Mouse (Mus musculus): ENCODE results near the gene Cux1. TPM values are rescaled to one million over a fixed set of nuclear protein-coding genes. Genes with fewer than 3 reads are reported as not detected.

Gene Cux1
- polyA plus RNA-seq, 1 experiment: 39.7 TPM

DNA sequence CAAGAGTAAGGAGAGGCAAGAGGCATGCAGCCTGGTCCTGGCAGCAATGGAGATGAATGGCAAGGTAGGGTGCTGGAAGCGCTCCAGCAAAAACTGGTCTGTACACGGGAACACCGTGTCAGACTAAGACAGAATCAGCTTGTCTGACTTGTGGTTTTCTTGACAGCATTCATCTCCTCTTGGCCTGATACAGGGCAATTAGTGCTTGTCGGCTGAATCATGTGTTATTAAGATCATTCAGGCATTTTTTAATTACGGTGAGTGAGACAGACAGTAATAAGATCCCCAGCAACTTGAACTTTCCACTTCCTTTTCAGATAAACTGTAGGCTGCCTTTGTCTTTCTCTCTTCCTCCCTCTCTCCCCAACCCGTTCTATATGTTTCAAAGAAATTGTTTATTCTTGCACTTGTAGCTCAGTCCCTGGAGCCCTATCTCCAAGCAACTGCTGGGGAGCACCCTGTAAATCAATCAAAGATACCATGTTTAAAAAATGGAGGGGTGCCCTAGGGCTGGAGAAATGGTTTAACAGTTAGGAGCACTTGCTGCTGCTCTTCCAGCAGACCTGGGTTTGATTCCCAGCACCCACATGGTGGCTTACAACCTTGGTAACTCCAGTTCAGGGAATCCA lies 53.1 kb downstream of the Cux1 start:
- Histone ChIP-seq H3K27me3 (replicated peaks) (no peaks in the 10 kb centered on the region), H3K9me3 (no peaks in the 10 kb centered on the region), H3K36me3 (replicated peaks; ENCODE audit: low read length) (peaks cover 11% of the 10 kb centered on the region)

DNA sequence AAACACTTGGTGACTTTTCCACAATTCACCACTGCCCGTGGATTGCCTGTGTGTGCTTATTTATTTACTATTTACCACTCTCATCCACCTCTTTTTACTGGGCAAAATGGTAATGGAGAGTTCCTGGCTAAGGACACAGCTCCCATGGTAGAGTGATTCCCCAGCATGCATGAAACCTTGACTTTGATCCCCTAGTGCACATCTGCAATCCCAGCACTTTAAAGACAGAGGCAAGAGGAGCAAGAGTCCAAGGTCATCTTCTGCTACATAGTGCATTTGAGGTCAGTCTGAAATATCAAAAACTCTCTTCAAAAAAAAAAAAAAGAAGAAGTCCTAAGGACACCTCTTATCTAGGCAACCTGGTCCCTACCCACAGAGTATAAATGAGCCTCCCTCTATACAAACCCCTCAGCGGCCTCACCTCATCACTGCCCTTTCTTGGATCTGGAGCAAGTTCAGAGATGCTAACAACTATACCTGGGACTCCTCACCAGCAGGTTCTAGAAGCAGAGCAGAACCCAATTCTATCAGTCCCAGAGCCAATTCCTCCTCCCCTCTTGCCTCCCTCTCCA lies 55.1 kb downstream of the Cux1 start:
- TF ChIP-seq FLI1 (IDR thresholded peaks at IDR 0.05; ENCODE audit: low read length) (no peak), GATA1 (IDR thresholded peaks at IDR 0.05; ENCODE audit: borderline replicate concordance, low read length) (no peak)
- Histone ChIP-seq H3K9me3 (no peaks in the 10 kb centered on the region), H3K4me3 (replicated peaks) (no peak overlapping the region), H3K36me3 (replicated peaks; ENCODE audit: low read length) (peaks cover 14% of the 10 kb centered on the region), H3K4me1 (peaks cover 89% of the 10 kb centered on the region), H3K27me3 (replicated peaks) (no peaks in the 10 kb centered on the region)

More for the DNA sequence above, 53.1 kb downstream of the Cux1 start:
- no peak for TF ChIP-seq GATA1 (IDR thresholded peaks at IDR 0.05; ENCODE audit: borderline replicate concordance, low read length)
- no peak for TF ChIP-seq FLI1 (IDR thresholded peaks at IDR 0.05; ENCODE audit: low read length)
- Histone ChIP-seq H3K4me1 (peaks cover 94% of the 10 kb centered on the region), H3K4me3 (replicated peaks) (peak overlapping the region; percentile 26)

DNA sequence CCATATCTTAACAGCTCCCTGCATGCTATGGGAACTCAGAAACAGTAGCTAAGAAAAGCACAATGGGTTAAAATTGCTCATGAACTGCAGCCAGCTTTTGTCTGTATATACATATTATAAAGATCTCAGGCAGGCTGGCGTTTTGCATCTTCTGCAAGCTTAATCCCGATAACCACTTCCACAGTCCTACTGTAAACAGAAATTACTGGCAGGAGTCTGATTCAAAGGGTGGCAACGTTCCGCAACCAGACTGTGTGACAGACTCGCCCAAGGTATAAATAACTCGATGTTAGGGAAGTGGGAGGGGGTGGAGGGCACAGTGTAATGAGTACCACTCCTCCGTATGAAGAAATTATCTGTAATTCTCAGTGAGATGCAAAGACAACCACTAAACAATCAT lies 55.9 kb downstream of the Cux1 start:
- H3K4me3 ChIP-seq (replicated peaks): no peak overlapping the region
- H3K36me3 ChIP-seq (replicated peaks; ENCODE audit: low read length): peaks cover 12% of the 10 kb centered on the region
- no peak for TF ChIP-seq GATA1 (IDR thresholded peaks at IDR 0.05; ENCODE audit: borderline replicate concordance, low read length)
- no peak for TF ChIP-seq FLI1 (IDR thresholded peaks at IDR 0.05; ENCODE audit: low read length)
- no peaks in the 10 kb centered on the region for H3K27me3 ChIP-seq (replicated peaks)
- H3K4me1 ChIP-seq: peaks cover 90% of the 10 kb centered on the region
- no peaks in the 10 kb centered on the region for H3K9me3 ChIP-seq

DNA sequence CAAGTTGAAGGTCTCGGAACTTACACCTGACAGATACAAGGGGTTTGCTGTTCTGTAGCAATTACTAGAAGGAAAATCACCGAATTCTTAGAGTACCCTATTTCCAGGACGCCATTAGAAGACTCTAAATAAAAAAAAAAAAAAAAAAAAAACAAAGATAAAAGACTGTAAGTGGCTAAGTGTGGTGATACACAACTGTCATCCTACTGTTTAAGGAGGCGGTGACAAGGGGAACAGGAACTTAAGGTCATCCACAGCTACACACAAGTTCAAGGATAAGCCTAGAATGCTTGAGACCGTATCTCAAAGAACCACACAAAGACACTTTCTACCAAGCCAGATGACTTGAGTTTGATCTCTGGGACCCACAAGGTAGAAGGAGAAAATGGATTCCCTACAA lies 56.7 kb downstream of the Cux1 start:
- H3K9me3 ChIP-seq: no peaks in the 10 kb centered on the region
- H3K36me3 ChIP-seq (replicated peaks; ENCODE audit: low read length): peaks cover 12% of the 10 kb centered on the region
- no peak; the same call in 1 of the 2 replicates for TF ChIP-seq FLI1 (IDR thresholded peaks at IDR 0.05; ENCODE audit: low read length)
- TF ChIP-seq GATA1 (IDR thresholded peaks at IDR 0.05; ENCODE audit: borderline replicate concordance, low read length): no peak
- no peak overlapping the region for H3K4me3 ChIP-seq (replicated peaks)
- H3K27me3 ChIP-seq (replicated peaks): no peaks in the 10 kb centered on the region
- peaks cover 90% of the 10 kb centered on the region for H3K4me1 ChIP-seq

DNA sequence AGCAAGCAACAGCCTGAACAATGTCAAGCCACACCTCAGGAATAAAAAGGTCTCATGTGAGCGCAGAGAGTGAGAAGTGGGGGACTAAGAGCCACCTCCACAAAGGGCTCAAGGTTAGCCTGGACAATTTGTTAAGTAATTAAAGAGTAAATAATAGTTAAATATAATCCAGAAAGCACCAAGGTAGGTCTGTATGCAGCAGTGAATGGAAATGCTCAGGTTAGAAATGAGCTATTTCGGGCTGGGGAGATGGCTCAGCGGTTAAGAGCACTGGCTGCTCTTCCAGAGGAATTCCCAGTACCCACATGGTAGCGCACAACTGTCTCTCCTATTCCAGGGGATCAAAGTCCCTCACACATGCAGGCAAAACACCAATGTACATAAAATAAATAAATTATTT lies 59.7 kb downstream of the Cux1 start:
- Histone ChIP-seq H3K9me3 (no peaks in the 10 kb centered on the region), H3K4me1 (peaks cover 95% of the 10 kb centered on the region), H3K4me3 (replicated peaks) (no peak overlapping the region), H3K36me3 (replicated peaks; ENCODE audit: low read length) (peaks cover 3% of the 10 kb centered on the region), H3K27me3 (replicated peaks) (no peaks in the 10 kb centered on the region)
- TF ChIP-seq FLI1 (IDR thresholded peaks at IDR 0.05; ENCODE audit: low read length) (no peak), GATA1 (IDR thresholded peaks at IDR 0.05; ENCODE audit: borderline replicate concordance, low read length) (no peak)

DNA sequence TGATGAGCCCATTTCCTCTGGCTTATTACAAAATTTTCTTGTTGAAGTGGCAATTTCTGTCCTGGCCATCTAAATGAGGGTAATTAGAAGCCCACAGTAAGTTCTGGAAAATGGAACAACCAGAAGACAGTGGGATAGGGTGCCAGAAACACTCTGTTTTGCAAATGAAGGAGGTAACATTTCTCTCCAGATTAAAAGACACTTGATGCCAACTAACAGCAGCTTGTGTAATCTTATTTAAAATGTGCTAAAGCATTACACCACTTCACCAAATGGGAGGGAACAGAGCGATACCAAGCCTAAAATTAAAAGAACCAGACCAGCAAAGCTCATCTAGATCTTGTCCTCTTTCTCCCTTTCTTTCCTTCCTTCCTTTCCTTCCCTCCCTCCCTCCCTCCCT lies 61.0 kb downstream of the Cux1 start:
- H3K4me3 ChIP-seq (replicated peaks): no peak overlapping the region
- no peak for TF ChIP-seq GATA1 (IDR thresholded peaks at IDR 0.05; ENCODE audit: borderline replicate concordance, low read length)

DNA sequence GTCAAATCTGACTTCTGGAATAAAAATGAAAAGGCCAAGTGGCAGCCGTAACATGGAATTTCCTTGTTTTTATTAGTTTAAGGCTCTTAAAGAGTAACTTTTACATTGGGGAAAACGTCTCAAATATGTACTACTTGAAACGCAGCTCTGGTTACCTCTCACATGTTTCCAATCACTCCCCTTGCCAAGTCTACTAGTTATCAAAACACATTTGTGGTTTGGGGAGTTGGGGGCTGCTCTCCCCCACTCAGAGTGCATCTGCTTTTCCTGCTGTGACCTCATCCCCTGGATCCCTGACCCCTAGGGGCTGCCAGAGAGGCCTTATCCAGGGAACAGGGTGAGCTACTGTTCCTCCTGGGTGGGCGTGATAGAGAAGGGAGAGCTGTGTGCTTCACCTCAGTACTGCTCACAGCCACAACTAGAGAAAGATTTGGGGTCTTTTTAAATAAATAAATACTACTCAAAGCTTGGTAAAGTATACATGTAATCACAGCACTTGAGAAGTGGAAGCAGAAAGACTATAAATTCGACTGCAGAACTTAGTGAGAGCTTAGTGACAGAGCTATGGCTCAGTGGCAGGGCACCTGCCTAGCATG lies 64.7 kb downstream of the Cux1 start:
- TF ChIP-seq FLI1 (IDR thresholded peaks at IDR 0.05; ENCODE audit: low read length): no peak
- no peak for TF ChIP-seq GATA1 (IDR thresholded peaks at IDR 0.05; ENCODE audit: borderline replicate concordance, low read length)
- no peaks in the 10 kb centered on the region for H3K9me3 ChIP-seq
- H3K36me3 ChIP-seq (replicated peaks; ENCODE audit: low read length): no peaks in the 10 kb centered on the region
- H3K4me3 ChIP-seq (replicated peaks): no peak overlapping the region
- peaks cover 98% of the 10 kb centered on the region for H3K4me1 ChIP-seq
- no peaks in the 10 kb centered on the region for H3K27me3 ChIP-seq (replicated peaks)

More for the DNA sequence above, 61.0 kb downstream of the Cux1 start:
- Histone ChIP-seq H3K4me1 (peaks cover 95% of the 10 kb centered on the region), H3K36me3 (replicated peaks; ENCODE audit: low read length) (peaks cover 3% of the 10 kb centered on the region), H3K27me3 (replicated peaks) (no peaks in the 10 kb centered on the region), H3K9me3 (no peaks in the 10 kb centered on the region)

DNA sequence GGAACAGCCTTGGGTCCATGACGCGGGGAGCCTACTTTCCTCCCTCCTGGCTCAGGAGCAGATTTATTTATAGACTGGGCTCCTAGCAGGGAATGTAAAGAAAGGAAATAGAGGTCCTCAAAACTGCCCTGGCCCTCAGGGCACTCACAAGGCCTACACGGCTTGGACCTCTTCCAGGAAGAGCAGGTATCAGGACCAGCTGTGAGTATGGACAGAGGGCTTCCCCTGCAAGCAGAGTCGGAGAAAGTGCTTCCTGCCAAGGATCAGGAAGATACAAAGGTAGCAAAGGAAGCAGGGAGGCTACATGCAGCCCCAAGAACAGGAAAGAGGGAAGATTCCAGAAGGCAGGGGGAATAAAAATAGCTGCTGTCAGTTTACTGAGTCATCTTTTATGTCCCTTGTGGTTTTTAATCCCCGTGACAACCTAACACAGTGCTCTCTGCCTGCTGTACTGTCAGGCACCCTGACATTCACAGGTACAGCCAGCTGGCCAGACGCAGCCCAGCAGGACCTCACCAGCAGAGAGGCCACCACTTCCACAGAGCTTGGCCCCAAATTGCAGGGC lies 66.9 kb downstream of the Cux1 start:
- Histone ChIP-seq H3K27me3 (replicated peaks) (no peaks in the 10 kb centered on the region), H3K9me3 (no peaks in the 10 kb centered on the region), H3K4me1 (peaks cover 100% of the 10 kb centered on the region), H3K4me3 (replicated peaks) (peak overlapping the region; percentile 81), H3K36me3 (replicated peaks; ENCODE audit: low read length) (peaks cover 8% of the 10 kb centered on the region)
- TF ChIP-seq FLI1 (IDR thresholded peaks at IDR 0.05; ENCODE audit: low read length): no peak
- TF ChIP-seq GATA1 (IDR thresholded peaks at IDR 0.05; ENCODE audit: borderline replicate concordance, low read length): no peak

DNA sequence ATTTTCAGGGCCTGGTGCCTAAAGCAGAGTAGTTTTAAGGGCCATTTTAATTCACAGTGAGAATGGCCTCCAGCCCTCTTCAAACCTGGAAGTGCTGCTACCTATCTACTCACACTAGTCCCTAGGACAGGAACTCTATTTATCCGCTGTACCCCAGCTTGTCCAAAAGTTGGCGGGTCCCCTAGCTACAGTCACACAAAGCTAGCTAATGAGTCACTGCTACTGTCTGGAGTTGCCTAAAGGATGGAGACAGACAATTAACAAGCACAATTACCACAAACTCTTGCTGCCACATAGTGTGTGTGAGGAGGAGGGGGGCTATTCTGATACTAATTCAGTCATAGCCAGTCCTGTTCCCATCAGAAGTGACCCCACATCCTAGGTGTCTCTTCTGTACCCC lies 68.0 kb downstream of the Cux1 start:
- Histone ChIP-seq H3K36me3 (replicated peaks; ENCODE audit: low read length) (peaks cover 8% of the 10 kb centered on the region), H3K4me3 (replicated peaks) (no peak overlapping the region), H3K4me1 (peaks cover 100% of the 10 kb centered on the region), H3K9me3 (no peaks in the 10 kb centered on the region), H3K27me3 (replicated peaks) (no peaks in the 10 kb centered on the region)
- TF ChIP-seq FLI1 (IDR thresholded peaks at IDR 0.05; ENCODE audit: low read length) (no peak), GATA1 (IDR thresholded peaks at IDR 0.05; ENCODE audit: borderline replicate concordance, low read length) (no peak)

DNA sequence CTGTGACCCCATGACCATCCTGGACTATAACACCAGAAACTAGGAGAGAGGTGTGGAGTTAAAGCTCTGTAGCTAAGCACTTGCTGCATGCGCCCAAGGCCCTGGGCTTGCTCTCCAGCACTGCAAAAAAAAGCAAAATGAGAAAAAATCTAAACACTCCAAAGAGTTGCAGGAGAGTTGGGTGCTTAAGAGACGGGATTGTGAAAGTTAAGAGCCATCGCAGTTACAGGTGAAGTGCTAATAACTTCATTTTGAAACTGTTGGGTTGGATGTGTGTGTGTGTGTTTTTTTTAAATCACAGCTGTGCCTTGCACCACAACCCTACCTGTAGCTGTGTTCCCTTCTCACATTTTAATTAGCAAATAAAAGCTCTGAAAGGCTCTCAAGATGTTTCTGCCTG lies 68.5 kb downstream of the Cux1 start:
- H3K4me1 ChIP-seq: peaks cover 100% of the 10 kb centered on the region
- H3K9me3 ChIP-seq: no peaks in the 10 kb centered on the region
- no peak overlapping the region for H3K4me3 ChIP-seq (replicated peaks)
- H3K27me3 ChIP-seq (replicated peaks): no peaks in the 10 kb centered on the region
- TF ChIP-seq FLI1 (IDR thresholded peaks at IDR 0.05; ENCODE audit: low read length) (no peak), GATA1 (IDR thresholded peaks at IDR 0.05; ENCODE audit: borderline replicate concordance, low read length) (no peak)
- peaks cover 8% of the 10 kb centered on the region for H3K36me3 ChIP-seq (replicated peaks; ENCODE audit: low read length)
